Mouse (Mus musculus): ENCODE data around the gene Cfap77.

Gene Cfap77

DNA sequence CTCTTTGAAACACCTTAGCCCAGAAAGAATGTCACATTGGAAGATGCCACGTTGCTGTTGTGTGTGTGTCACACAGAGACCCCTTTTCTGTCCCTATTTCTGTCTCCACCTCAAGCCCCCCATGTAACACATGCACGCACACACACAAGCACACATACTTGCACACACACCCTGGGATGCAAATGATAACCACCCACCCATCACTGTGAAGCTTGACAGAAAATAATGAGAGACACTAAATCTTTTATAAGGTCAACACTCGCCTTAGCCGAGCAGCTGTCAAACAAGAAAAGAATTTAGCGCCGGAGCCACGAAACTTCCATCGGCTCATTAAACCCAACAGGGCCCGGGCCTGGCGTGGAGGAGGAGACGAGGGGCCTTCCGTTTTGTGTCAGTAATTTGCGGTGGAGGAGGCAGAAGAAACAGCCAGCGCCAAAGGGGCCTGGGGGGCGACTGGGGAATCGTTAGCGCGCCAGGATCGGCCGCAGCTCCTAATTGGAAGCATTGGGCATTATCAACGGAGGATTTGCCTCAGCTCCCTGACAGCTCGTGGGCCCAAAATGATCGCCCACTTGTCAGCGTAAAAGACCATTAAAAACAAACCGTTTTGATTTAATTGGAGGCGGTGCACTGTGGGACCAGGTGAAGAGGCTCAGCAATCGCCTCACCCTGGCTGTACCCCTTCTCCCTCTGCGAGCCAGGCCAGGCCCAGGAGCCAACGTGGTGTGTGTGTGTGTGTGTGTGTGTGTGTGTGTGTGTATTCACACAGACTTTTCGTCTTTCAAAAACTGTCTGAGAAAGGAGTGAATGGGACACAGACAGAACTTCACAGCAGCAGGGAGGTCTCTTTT, 111.0 kb downstream of the Cfap77 start:
- DNase-seq (ENCODE audit: low spot score) = peak; percentile 23

- DNase-seq (ENCODE audit: low spot score) = no peak
Measured at GRCm38 (mm10) chr2:28938997-28939396, 115.9 kb downstream of the Cfap77 start.

GRCm38 (mm10) chr2:28930571-28930970, 124.3 kb downstream of the Cfap77 start:
- no peak for DNase-seq (ENCODE audit: low spot score)

GRCm38 (mm10) chr2:28923912-28924311, 131.0 kb downstream of the Cfap77 start:
- DNase-seq (ENCODE audit: low spot score) = peak; percentile 88

- no peak for DNase-seq (ENCODE audit: low spot score)
Measured at GRCm38 (mm10) chr2:28919001-28919400, 135.9 kb downstream of the Cfap77 start.

- peak; percentile 65 for DNase-seq (ENCODE audit: low spot score)
Measured at GRCm38 (mm10) chr2:28917518-28918361, 137.1 kb downstream of the Cfap77 start.

- DNase-seq (ENCODE audit: low spot score) = no peak
Measured at GRCm38 (mm10) chr2:28917156-28917517, 137.7 kb downstream of the Cfap77 start.

DNA sequence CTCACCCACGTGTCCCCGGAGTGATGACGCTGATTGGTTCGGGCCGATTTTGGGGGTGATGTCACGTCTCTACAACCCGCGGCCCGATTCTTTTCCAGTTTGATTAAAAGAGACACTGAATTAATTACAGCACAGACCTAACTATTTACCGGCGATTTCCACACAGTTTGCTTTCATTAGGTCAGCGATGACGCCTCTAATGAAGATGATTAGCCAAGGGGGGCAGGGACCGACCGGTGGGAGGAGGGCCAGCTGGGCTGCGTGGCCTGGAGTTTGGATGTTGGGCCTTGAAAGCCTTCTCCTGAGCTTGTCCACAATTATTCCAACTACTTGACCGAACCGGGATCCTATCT, 138.4 kb downstream of the Cfap77 start, which contains the start of gene Barhl1:
TSS of gene Barhl1 (minus strand) at position 156 of the 353 bp plus-strand sequence.
- DNase-seq (ENCODE audit: low spot score) = no peak

DNA sequence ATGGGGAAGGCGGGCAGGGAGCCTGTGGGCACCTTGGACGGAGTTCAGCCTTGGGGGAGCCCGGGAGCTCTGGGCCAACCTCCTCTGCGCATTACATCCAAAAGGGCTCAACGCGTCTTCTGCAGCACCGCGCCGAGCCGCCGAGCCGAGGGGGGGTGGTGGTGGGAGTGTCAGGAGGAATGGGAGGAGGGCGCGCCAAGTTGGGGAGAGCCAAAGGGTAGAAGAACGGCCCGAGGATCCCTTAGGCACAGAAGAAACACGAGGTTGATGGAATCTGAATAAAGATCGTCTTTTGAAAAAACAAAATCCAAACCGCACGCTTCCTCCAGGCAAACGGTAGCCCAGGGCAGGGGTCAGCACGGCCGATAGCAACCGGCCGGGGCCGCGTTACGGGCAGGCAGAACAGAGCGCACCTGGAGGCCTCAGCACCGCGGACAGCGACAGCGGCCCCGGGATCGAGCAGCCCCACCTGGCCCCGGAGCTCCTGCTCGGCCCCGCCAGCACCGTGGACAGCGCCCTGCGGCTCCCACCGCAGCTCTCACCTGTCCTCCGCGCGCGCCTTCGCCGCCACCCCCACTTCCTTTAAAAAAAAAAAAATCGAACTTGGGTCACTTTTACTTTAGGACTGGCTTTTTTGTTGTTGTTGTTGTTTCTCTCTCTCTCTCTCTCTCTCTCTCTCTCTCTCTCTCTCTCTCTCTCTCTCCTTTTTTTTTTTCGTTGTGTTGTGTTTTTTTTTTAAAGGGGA, 138.9 kb downstream of the Cfap77 start:
- DNase-seq (ENCODE audit: low spot score) = peak; percentile 84

DNA sequence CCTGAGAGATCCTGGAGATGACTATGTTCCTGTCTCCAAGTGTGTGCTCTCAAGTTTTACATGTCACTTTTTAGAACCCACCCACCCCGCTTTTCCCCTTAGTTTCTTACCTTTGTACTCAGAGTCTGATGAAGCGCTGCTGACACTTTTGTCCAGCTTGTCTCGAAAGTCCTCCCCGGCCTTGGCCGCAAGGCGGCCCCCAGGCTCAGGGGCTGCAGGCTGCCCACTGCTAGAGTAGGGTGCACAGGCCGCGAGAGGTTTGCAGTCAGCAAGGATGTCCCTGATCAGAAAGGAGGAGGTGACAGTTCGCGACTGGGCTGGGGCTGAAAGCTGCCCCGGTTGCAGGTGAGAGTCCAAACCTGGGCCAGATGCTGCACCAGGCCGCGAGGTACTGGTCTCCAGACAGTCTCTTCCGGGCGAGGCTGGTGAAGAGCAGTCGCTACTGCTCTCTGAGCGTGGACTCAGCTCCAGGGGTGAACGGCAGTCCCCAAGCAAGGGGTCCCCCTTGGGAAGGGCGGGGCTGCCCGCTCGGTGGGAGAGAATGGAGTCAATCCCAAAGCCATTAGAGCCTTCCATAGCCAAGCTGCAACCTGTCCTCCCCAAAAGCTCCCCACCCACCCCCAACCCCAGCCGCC, 139.6 kb downstream of the Cfap77 start:
- no peak for DNase-seq (ENCODE audit: low spot score)

GRCm38 (mm10) chr2:28914121-28914520, 140.7 kb downstream of the Cfap77 start:
- DNase-seq (ENCODE audit: low spot score) = no peak

DNA sequence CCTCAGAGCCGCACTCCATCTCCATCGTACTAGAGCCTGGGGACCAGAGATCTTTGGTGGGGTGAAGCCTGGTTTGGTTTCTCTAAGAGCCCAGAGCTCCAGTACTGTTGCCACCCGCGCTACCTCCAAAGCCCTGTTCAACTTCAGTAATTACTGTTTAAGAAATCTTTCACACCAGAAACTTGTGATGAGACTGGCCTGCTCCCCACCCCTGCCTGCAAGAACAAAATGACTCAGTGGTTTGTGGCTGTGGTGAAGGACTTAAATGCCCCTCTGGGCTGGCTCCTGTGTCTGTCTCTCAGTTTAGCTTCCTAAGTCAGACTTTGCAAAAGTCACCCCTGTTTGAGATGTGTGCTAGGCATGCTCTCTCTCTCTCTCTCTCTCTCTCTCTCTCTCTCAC, 141.9 kb downstream of the Cfap77 start:
- no peak for DNase-seq (ENCODE audit: low spot score)

DNA sequence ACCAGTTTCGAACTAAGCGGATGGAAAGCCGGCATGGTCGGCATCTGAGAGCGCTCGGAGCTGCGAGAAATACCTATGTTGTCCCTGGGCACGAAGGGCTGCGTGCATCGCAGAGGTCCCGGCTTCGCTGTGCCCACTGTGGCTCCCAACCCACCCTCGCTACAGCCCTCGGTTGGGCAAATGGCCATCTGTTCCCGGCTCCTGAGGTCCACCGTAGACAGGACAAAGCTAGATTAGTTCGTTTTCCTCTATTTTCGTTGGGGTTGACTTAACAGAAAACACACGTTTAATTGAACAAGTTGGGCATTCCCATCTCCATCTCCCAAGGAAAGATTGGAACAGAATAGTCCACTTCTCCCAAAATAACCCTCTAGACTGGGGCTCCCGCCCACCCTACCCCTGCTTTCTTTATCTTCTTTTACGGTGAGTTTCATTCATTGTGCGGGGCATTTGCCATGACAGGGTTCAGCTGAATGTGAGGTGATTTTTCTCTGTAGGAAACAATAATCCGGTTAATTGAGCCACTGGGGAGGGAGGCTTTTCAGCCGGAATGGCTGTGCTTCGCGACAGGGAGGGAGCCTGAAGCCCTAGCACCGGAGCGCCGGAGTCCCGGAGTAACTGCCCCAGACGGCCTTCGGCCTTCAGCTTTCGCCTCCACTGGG, 142.7 kb downstream of the Cfap77 start:
- no peak for DNase-seq (ENCODE audit: low spot score)

- peak; percentile 58 for DNase-seq (ENCODE audit: low spot score)
Measured at GRCm38 (mm10) chr2:28911331-28912038, 143.4 kb downstream of the Cfap77 start.

DNA sequence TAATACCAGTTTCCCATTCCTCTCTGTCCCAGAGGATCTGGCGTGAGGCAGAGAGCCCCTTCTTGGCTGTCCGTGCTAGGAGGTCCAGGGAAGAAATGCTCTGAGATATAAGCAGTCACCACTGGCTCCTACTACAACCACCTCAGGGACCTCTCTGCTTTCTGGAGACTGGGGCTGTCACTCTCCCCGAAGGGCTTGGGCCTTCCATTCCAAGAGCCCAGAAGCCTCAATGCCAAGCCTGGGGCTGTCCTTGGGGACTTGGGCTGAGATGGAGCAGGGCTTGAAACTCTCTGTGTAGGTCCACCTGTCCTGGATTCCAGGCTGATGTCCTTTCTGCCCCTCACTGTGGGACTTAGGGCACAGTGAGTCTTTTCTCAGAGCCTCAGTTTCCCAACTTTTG, 144.0 kb downstream of the Cfap77 start:
- DNase-seq (ENCODE audit: low spot score) = no peak

DNA sequence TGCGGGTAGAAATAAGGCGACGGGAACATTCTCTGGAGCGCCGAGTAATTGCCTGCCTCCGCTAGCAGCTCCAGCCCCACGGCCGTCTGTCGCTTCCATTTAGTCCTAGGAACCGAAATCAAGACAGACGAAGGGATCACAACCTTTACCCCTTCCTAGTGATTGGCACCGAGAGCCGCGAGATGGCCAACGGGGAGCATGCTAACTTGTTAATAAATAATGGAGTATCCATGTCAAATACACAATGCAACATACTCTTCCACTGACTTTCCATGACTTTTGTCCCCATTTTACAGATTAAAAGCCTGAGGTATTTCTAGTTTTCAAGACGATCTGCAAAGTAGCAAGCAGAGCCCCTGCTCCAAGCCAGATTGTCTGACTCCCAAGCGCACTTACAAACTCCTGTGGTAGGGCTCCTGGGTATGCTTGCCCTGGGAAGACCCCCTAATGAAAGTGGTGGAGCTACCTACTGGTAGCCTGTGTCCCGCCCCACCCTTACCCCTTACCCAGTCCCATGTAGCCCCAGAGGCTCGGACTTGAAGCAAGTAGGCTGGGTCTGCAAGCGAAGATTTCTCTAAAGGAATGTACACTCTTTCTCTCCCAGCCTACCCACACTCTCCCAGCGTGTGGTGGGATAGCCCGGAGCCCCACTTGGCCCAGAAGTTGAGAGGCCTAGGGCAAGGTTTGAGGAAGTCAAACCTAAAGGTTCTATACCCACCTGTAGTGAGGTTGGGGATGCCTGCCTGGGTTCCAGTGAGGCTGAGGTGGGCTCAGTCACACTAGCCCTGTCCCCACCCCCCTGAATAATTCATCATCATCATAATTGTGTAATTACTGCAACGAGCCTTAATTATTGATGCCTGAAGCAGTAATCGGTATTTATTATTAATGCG, 144.8 kb downstream of the Cfap77 start:
- DNase-seq (ENCODE audit: low spot score) = no peak

- DNase-seq (ENCODE audit: low spot score) = no peak
Measured at GRCm38 (mm10) chr2:28909186-28909817, 145.6 kb downstream of the Cfap77 start.

GRCm38 (mm10) chr2:28908389-28909153, 146.3 kb downstream of the Cfap77 start:
- DNase-seq (ENCODE audit: low spot score) = peak; percentile 61
